Mouse (Mus musculus): ENCODE results near the gene Crhr1.

- no peak for TF ChIP-seq CTCF (IDR thresholded peaks at IDR 0.05; ENCODE audit: borderline replicate concordance, control insufficient read depth, extremely low read depth, insufficient read depth, low read length, poor library complexity)
- no peak for TF ChIP-seq POLR2A (IDR thresholded peaks at IDR 0.05; ENCODE audit: control insufficient read depth, extremely low read depth, insufficient read depth, low read length, poor library complexity)
Observed at GRCm38 (mm10) chr11:104156391-104156790, 23.7 kb downstream of the Crhr1 start.
